Mouse (Mus musculus) hindbrain, embryonic 11.5 days (tissue): ENCODE data around the gene Nedd9. TPM values are rescaled to one million over a fixed set of nuclear protein-coding genes. Genes with fewer than 3 reads are reported as not detected.

Experiments used
- ATAC-seq: fragments of 200-750 bp; cut with Nextera tagmentation; 2 replicates; pipeline ENCODE4 v1.8.0; 2017; ENCODE audit warnings: mild to moderate bottlenecking, moderate TSS enrichment, moderate library complexity; ENCODE audit not compliant: low FRiP score
- DNase-seq: peaks from one replicate; pipeline ENCODE4 v3.0.0-alpha.2; 2015; ENCODE audit warnings: low spot score
- H3K27ac ChIP-seq: fragments of 300-500 bp; sonication (generic); 2 replicates; pipeline ENCODE4 v1.5.1; 2014; ENCODE audit warnings: mild to moderate bottlenecking, low read depth, low read length
- H3K27me3 ChIP-seq: fragments of 300-500 bp; sonication (generic); 2 replicates; pipeline ENCODE4 v1.6.1; 2014; ENCODE audit warnings: mild to moderate bottlenecking, low read length, moderate library complexity, mixed read lengths; ENCODE audit not compliant: control insufficient read depth, insufficient read depth
- H3K36me3 ChIP-seq: fragments of 300-500 bp; sonication (generic); 2 replicates; pipeline ENCODE4 v1.6.1; 2014; ENCODE audit warnings: mild to moderate bottlenecking, low read length, moderate library complexity, mixed read lengths; ENCODE audit not compliant: control insufficient read depth, insufficient read depth
- H3K4me1 ChIP-seq: fragments of 300-500 bp; sonication (generic); replicated peaks from 2 replicates; pipeline ENCODE4 v1.6.1; 2014; ENCODE audit warnings: low read length, mixed read lengths; ENCODE audit not compliant: control insufficient read depth, insufficient read depth
- H3K4me2 ChIP-seq: fragments of 300-500 bp; sonication (generic); replicated peaks from 2 replicates; pipeline ENCODE4 v1.6.1; 2014; ENCODE audit warnings: mild to moderate bottlenecking, low read depth, low read length
- H3K4me3 ChIP-seq: fragments of 300-500 bp; sonication (generic); 2 replicates; pipeline ENCODE4 v1.5.1; 2014; ENCODE audit warnings: low read depth, low read length
- H3K9ac ChIP-seq: fragments of 300-500 bp; sonication (generic); 2 replicates; pipeline ENCODE4 v1.6.1; 2014; ENCODE audit warnings: low read depth, low read length
- H3K9me3 ChIP-seq: fragments of 300-500 bp; sonication (generic); 2 replicates; pipeline ENCODE4 v1.6.1; 2016; ENCODE audit warnings: low read length; ENCODE audit not compliant: control insufficient read depth
- WGBS: fragments of 180-500 bp; shearing (Covaris S2); extraction: QIAGEN DNeasy Blood & Tissue Kit; methylation state at CpG from one replicate; pipeline ENCODE4 v1.1.7; 2014; 5-methylcytosine and 5-hydroxymethylcytosine counted together
- polyA plus RNA-seq: library from polyadenylated mRNA; unstranded; fragments of >200 nt; fragmentation: Nextera tagmentation; extraction: Ambion mirVana; gene quantifications from 2 replicates; pipeline ENCODE4 v1.2.1, GENCODE M21; 2014

Gene Nedd9
- polyA plus RNA-seq, 1 experiment from 2014 or later: 22.6 TPM

DNA sequence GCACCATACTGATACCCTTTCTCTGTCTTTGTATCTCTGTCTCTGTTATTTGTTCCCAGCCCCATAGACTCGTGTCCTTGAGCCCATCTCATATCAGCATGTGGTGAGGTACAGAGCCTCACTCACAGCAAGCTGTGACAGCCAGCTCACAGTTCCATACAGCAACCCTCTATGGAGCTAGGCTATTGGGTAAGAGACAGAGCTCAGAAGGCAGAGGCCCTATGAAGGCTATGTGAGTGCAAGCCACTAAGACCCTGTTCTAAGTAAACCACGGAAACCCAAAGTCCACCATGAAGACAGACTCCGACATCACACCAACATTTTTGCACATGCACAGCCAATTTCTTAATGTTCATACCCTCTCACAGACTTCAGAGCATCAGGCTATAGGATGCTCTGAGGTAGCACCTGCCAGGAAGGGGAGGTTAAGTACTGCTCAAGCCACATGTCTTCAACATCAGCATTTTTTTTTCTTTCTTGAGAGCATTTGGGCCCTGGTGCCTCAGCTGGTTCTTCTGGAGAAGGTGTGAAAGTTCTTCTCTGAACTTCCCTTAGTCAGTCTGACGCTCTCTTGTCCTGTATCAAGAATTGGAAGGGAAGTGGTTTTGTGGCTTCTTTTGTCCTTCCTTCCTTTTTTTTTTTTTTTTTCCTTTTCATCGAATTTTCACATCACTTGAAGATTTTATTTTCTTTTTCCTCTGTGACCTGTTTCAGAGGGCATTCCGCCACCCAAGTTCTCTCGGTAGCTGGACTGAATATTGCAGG lies 105.9 kb downstream of the Nedd9 start:
- Histone ChIP-seq H3K36me3 (no peaks in the 10 kb centered on the region), H3K4me2 (no peak overlapping the region), H3K4me3 (no peak overlapping the region), H3K27me3 (no peaks in the 10 kb centered on the region), H3K4me1 (no peaks in the 10 kb centered on the region), H3K9ac (no peak overlapping the region), H3K27ac (no peak overlapping the region), H3K9me3 (no peaks in the 10 kb centered on the region)
- DNase-seq (no peak), ATAC-seq (no peak)
- 72% methylated on average over 7 of the region's 7 CpGs for WGBS

- Histone ChIP-seq H3K4me3 (no peak overlapping the region), H3K27me3 (no peaks in the 10 kb centered on the region), H3K4me2 (no peak overlapping the region), H3K9me3 (no peaks in the 10 kb centered on the region), H3K36me3 (no peaks in the 10 kb centered on the region), H3K27ac (no peak overlapping the region), H3K4me1 (no peaks in the 10 kb centered on the region; the same call in 1 of the 2 replicates), H3K9ac (no peak overlapping the region)
- 86% methylated on average over 4 of the region's 4 CpGs for WGBS
- DNase-seq (no peak), ATAC-seq (no peak)
These were observed 107.2 kb downstream of the Nedd9 start for GRCm38 (mm10) chr13:41379951-41380465.

GRCm38 (mm10) chr13:41378462-41378861 lies 108.7 kb downstream of the Nedd9 start:
- H3K4me1 ChIP-seq: no peaks in the 10 kb centered on the region; the same call in 1 of the 2 replicates
- no peak for DNase-seq
- H3K36me3 ChIP-seq: no peaks in the 10 kb centered on the region
- no peak overlapping the region for H3K4me3 ChIP-seq
- 58% methylated on average over 5 of the region's 5 CpGs for whole genome bisulfite sequencing
- H3K27ac ChIP-seq: no peak overlapping the region
- H3K9me3 ChIP-seq: no peaks in the 10 kb centered on the region
- H3K27me3 ChIP-seq: no peaks in the 10 kb centered on the region
- ATAC-seq: no peak
- no peak overlapping the region for H3K9ac ChIP-seq
- no peak overlapping the region for H3K4me2 ChIP-seq

GRCm38 (mm10) chr13:41377856-41378255 lies 109.3 kb downstream of the Nedd9 start:
- H3K27me3 ChIP-seq: no peaks in the 10 kb centered on the region
- DNase-seq: no peak

GRCm38 (mm10) chr13:41377011-41377431 lies 110.1 kb downstream of the Nedd9 start:
- 15% methylated on average over 2 of the region's 2 CpGs for WGBS
- no peak overlapping the region for H3K4me2 ChIP-seq
- no peak overlapping the region for H3K27ac ChIP-seq
- H3K9me3 ChIP-seq: no peaks in the 10 kb centered on the region
- no peaks in the 10 kb centered on the region for H3K27me3 ChIP-seq
- DNase-seq (no peak), ATAC-seq (no peak)
- H3K4me1 ChIP-seq: no peaks in the 10 kb centered on the region; the same call in 1 of the 2 replicates
- no peaks in the 10 kb centered on the region for H3K36me3 ChIP-seq
- no peak overlapping the region for H3K4me3 ChIP-seq
- no peak overlapping the region for H3K9ac ChIP-seq

More at GRCm38 (mm10) chr13:41377856-41378255, 109.3 kb downstream of the Nedd9 start:
- Histone ChIP-seq H3K9ac (no peak overlapping the region), H3K4me2 (no peak overlapping the region), H3K4me3 (no peak overlapping the region), H3K9me3 (no peaks in the 10 kb centered on the region), H3K27ac (no peak overlapping the region), H3K4me1 (no peaks in the 10 kb centered on the region; the same call in 1 of the 2 replicates), H3K36me3 (no peaks in the 10 kb centered on the region)
- ATAC-seq: no peak
- 55% methylated on average over 9 of the region's 9 CpGs for WGBS

- no peak overlapping the region for H3K9ac ChIP-seq
- H3K4me3 ChIP-seq: no peak overlapping the region
- H3K9me3 ChIP-seq: no peaks in the 10 kb centered on the region
- H3K27me3 ChIP-seq: no peaks in the 10 kb centered on the region
- H3K4me2 ChIP-seq: no peak overlapping the region
- no peaks in the 10 kb centered on the region for H3K36me3 ChIP-seq
- H3K27ac ChIP-seq: no peak overlapping the region
- ATAC-seq (no peak), DNase-seq (no peak)
- H3K4me1 ChIP-seq: no peaks in the 10 kb centered on the region; the same call in 1 of the 2 replicates
- WGBS: 69% methylated on average over 4 of the region's 4 CpGs
These were observed 111.1 kb downstream of the Nedd9 start for GRCm38 (mm10) chr13:41376111-41376510.

- no peaks in the 10 kb centered on the region; the same call in 1 of the 2 replicates for H3K4me1 ChIP-seq
- no peak; the same call in 1 of the 2 replicates for ATAC-seq
- H3K9ac ChIP-seq: no peak overlapping the region
- no peak overlapping the region for H3K27ac ChIP-seq
- H3K27me3 ChIP-seq: no peaks in the 10 kb centered on the region
- no peaks in the 10 kb centered on the region for H3K9me3 ChIP-seq
- WGBS: 59% methylated on average over 6 of the region's 6 CpGs
- no peak overlapping the region for H3K4me2 ChIP-seq
- no peaks in the 10 kb centered on the region for H3K36me3 ChIP-seq
- no peak overlapping the region for H3K4me3 ChIP-seq
- no peak for DNase-seq
These were observed 111.5 kb downstream of the Nedd9 start for GRCm38 (mm10) chr13:41375696-41376095.

DNA sequence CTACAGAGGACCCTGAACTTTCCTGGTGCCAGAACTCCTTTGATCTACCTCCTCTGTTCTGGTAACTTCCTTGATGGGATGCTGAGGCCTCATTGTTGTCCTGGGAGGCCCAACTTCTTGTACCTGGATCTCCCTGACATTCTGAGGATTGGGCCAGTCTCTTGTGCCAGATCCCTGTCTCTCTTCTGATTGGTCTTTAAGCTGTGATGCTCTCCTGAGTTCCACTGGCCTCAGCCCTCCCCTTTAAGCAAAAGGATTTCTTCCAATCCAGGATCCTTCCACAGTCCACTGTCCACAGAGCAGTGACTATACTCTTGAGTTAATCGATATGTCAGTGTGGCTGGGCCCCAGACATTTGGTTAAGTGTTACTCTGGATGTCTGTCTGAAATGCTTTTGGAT lies 112.3 kb downstream of the Nedd9 start:
- Histone ChIP-seq H3K27ac (no peak overlapping the region), H3K9ac (no peak overlapping the region), H3K4me1 (no peaks in the 10 kb centered on the region; the same call in 1 of the 2 replicates), H3K4me2 (no peak overlapping the region), H3K36me3 (no peaks in the 10 kb centered on the region), H3K27me3 (no peaks in the 10 kb centered on the region), H3K4me3 (no peak overlapping the region), H3K9me3 (no peaks in the 10 kb centered on the region)
- DNase-seq (no peak), ATAC-seq (no peak)
- 79% methylated on average over 1 of the region's 1 CpGs for WGBS
